Mouse (Mus musculus): ENCODE data around the gene Rexo5. TPM values are rescaled to one million over a fixed set of nuclear protein-coding genes. Genes with fewer than 3 reads are reported as not detected.

Rexo5 gene
- polyA plus RNA-seq, 1 experiment = 3.3 TPM

GRCm38 (mm10) chr7:119898247-119898856 is 104.5 kb downstream of the Rexo5 start:
- Histone ChIP-seq H3K4me2 (ENCODE audit: low read depth) (no peak overlapping the region), H3K79me2 (ENCODE audit: control insufficient read depth, insufficient read depth) (peaks cover 19% of the 10 kb centered on the region), H3K4me3 (no peak overlapping the region), H3K36me3 (ENCODE audit: control insufficient read depth, insufficient read depth) (no peaks in the 10 kb centered on the region), H3ac (ENCODE audit: control insufficient read depth, insufficient read length) (no peak overlapping the region), H3K27me3 (ENCODE audit: control insufficient read depth, insufficient read depth, insufficient read length) (no peaks in the 10 kb centered on the region)
- TF ChIP-seq POLR2AphosphoS2 (IDR thresholded peaks at IDR 0.05; ENCODE audit: insufficient read length, low read depth) (no peak), TCF3 (IDR thresholded peaks at IDR 0.05; ENCODE audit: insufficient read length, low read depth) (no peak), MYOD1 (IDR thresholded peaks at IDR 0.05; ENCODE audit: control insufficient read depth in 1 of 3, insufficient read length in 2 of 3, low read depth in 2 of 3) (no peak), USF1 (IDR thresholded peaks at IDR 0.05; ENCODE audit: low read depth) (no peak), POLR2A (IDR thresholded peaks at IDR 0.05; ENCODE audit: insufficient read length, low read depth) (no peak), CEBPB (IDR thresholded peaks at IDR 0.05; ENCODE audit: insufficient read depth, poor library complexity, severe bottlenecking) (no peak), TCF12 (IDR thresholded peaks at IDR 0.05; ENCODE audit: insufficient read depth, poor library complexity, severe bottlenecking) (no peak), SRF (IDR thresholded peaks at IDR 0.05; ENCODE audit: control insufficient read depth, insufficient read length, low read depth) (no peak), REST (IDR thresholded peaks at IDR 0.05; ENCODE audit: insufficient read depth, insufficient read length) (no peak), MYOG (IDR thresholded peaks at IDR 0.05; ENCODE audit: control insufficient read depth in 1 of 3, insufficient read depth in 1 of 3, insufficient read length in 2 of 3, low read depth in 2 of 3) (no peak), E2F4 (IDR thresholded peaks at IDR 0.05; ENCODE audit: insufficient read depth) (no peak), MAX (IDR thresholded peaks at IDR 0.05; ENCODE audit: low read depth) (no peak)

Other genes with a start within 250 kb of the Rexo5 start
- gene Acsm2, start 239.7 kb upstream of the Rexo5 start, polyA plus RNA-seq (2012; fragmentation: generic; extraction: Trizol) = not detected
- not detected for gene Acsm1, start 187.0 kb upstream of the Rexo5 start, polyA plus RNA-seq (2012; fragmentation: generic; extraction: Trizol)
- not detected for gene Acsm4, start 104.0 kb upstream of the Rexo5 start, polyA plus RNA-seq (2012; fragmentation: generic; extraction: Trizol)
- gene Thumpd1, start 73.2 kb upstream of the Rexo5 start, polyA plus RNA-seq (2012; fragmentation: generic; extraction: Trizol) = 14.2 TPM
- gene Acsm3, start 33.1 kb upstream of the Rexo5 start, polyA plus RNA-seq (2012; fragmentation: generic; extraction: Trizol) = 0.04 TPM
- 1.7 TPM for gene Eri2, start 52 bp downstream of the Rexo5 start, polyA plus RNA-seq (2012; fragmentation: generic; extraction: Trizol)
- 5.2 TPM for gene Lyrm1, start 101.9 kb downstream of the Rexo5 start, polyA plus RNA-seq (2012; fragmentation: generic; extraction: Trizol)
- gene Dcun1d3, start 102.3 kb downstream of the Rexo5 start, polyA plus RNA-seq (2012; fragmentation: generic; extraction: Trizol) = 8.8 TPM

Measured in myocyte (in vitro differentiated cells).